Mouse (Mus musculus) myocyte (in vitro differentiated cells): ENCODE measurements around the gene Itgav.

Experiments
- MYOG ChIP-seq, 3 experiments: IDR thresholded peaks; one replicate each; pipeline ENCODE4 v1.6.1; 2011; ENCODE audit warnings: control low read depth in 2 of 3, low read depth in 2 of 3, mild to moderate bottlenecking in 2 of 3; ENCODE audit not compliant: insufficient read length in 2 of 3, control insufficient read depth in 1 of 3, insufficient read depth in 1 of 3
- POLR2A ChIP-seq: IDR thresholded peaks from one replicate; pipeline ENCODE4 v1.6.1; 2011; ENCODE audit warnings: low read depth, mild to moderate bottlenecking, control low read depth, moderate library complexity; ENCODE audit not compliant: insufficient read length

- TF ChIP-seq POLR2A (no peak), MYOG (IDR thresholded peaks at IDR 0.05; ENCODE audit: control insufficient read depth in 1 of 3, insufficient read depth in 1 of 3, insufficient read length in 2 of 3, low read depth in 2 of 3) (no peak)
Measured at GRCm38 (mm10) chr2:83713946-83714345, 10.3 kb upstream of the Itgav start.
